Mouse (Mus musculus): ENCODE data around the gene Cers4.

DNA sequence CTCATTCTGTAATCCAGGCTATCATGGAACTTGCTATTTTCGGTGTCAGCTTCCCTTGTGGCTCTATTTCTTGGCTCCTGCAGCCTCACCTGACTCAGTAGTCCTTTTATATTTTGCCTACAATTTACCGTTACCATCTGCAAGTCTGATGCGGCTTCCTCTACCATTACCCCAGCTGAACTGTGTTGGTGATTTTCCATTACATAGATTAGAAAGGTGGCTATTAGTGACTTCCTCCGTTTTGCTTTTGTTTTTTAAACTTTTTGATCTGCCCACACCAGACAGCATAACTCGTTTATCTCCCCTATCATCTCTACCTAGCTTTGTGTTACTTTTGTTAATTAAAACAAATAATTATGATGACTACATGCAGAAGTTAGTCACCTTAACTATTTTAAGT is 14.7 kb downstream of the Cers4 start:
- TF ChIP-seq POLR2A (IDR thresholded peaks at IDR 0.05; ENCODE audit: insufficient read depth, low read length) (no peak), EP300 (IDR thresholded peaks at IDR 0.05; ENCODE audit: insufficient read depth, low read depth, low read length) (no peak), CTCF (IDR thresholded peaks at IDR 0.05; ENCODE audit: low read depth, low read length) (no peak)
